Mouse (Mus musculus): ENCODE measurements around the gene Slc25a10. TPM values are rescaled to one million over a fixed set of nuclear protein-coding genes. Genes with fewer than 3 reads are reported as not detected.

Gene Slc25a10
- polyA plus RNA-seq, 1 experiment, result not detected

DNA sequence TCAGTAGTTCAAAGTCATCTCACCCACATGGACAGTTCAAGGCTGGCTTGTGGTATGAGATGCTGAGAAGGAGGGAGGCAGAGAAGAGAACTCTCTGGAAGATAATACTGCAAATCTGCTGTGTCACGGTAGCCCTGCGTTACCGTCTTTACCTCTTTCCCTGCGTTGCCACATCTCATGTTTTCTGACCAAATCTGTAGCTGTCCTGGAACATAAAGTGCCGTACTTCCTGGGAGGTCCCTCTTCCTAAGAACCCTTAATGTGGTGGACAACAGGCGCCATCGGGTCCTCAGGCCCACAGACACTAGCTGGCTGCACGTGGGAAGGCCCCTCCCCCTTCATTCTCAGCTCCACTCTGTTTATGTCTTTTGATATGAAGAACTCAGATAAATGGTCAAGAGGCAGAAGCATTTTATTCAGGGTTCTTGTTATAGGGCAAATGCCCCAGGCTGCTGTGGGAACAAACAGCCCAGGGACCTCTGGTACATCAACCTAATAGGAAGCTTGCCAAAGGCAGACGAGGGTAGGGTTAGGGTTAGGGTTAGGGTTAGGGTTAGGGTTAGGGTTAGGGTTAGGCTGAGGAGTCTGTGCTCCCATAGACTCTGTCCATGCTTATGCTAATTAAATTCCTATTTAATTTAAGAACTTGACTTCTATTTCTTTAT lies 36.2 kb downstream of the Slc25a10 start:
- TF ChIP-seq CTCF (IDR thresholded peaks at IDR 0.05; ENCODE audit: insufficient read depth, low read depth, low read length) (no peak), POLR2A (IDR thresholded peaks at IDR 0.05; ENCODE audit: insufficient read depth, low read depth, low read length) (no peak)
- Histone ChIP-seq H3K4me3 (ENCODE audit: insufficient read depth, low read depth, low read length) (no peak overlapping the region), H3K27ac (ENCODE audit: insufficient read depth, low read depth, low read length) (no peak overlapping the region), H3K4me1 (ENCODE audit: control insufficient read depth, insufficient read depth, low read length) (peaks cover 9% of the 10 kb centered on the region)
- WGBS, result 77% methylated on average over 9 of the region's 9 CpGs

DNA sequence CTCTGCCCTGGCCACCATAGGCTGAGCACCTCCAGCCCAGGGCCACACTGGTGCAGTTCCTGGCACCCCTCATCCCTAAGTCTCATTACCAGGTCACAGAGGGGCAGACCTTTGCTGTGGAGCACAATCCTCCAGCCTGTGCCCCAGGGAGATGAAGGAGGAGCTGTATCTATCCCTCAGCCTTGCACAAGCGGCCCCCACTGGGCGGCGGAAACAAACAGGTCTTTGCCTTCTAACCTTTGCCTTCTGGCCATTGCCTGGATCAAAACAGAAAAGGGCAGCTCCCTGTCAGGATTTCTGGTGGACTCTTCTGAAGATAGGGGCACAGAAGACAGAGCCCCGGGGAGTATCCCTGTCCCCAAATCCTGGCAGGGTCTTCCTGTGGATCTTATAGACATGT lies 37.3 kb downstream of the Slc25a10 start:
- 54% methylated on average over 4 of the region's 4 CpGs for WGBS
- H3K4me1 ChIP-seq (ENCODE audit: control insufficient read depth, insufficient read depth, low read length), result peaks cover 9% of the 10 kb centered on the region
- H3K4me3 ChIP-seq (ENCODE audit: insufficient read depth, low read depth, low read length), result no peak overlapping the region
- no peak for TF ChIP-seq POLR2A (IDR thresholded peaks at IDR 0.05; ENCODE audit: insufficient read depth, low read depth, low read length)
- no peak for TF ChIP-seq CTCF (IDR thresholded peaks at IDR 0.05; ENCODE audit: insufficient read depth, low read depth, low read length)
- no peak overlapping the region for H3K27ac ChIP-seq (ENCODE audit: insufficient read depth, low read depth, low read length)

DNA sequence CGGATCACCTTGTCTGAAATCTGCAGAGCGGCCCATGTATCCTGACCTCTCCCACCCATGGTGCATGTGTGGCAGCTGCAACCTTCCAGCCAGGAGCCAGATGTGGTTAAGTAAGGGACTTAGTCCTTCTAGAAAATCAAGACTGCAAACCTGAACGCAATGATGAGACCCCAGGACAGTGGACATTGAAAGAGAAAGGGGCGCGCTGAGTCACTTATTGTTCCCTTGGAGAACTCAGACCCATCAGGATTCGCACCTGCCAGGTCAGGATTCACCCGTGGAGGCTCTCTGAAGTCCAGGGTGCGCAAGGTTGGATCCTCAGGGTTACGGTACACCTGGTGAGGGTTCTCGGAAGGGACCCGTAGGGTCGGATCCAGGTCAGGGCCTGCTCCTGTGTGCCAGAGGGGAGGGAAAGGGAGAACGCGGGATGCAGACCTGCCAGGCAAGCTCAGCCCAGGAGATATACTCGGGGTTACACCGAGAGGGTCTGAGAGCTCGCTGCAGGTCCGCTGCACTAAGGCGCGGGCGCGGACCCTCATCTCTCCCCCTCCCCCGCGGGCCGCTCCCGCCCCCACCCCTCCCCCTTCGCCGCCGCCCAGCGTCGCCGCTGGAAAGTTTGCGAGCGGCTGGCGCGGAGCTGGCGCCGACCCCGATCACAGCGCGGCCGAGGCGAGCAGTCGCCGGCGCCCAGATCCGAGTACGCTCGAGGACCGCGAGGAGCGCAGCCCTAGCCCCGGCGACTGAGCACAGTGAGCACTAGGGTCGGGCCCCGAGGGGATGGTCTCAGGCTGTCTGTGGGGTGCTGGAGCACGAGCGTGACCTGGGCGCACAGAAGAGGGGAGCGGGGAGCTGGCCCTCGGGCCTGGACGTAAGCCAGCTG lies 38.7 kb downstream of the Slc25a10 start, which contains the start of gene Gcgr:
Gcgr (plus strand) TSS at position 615 of the 880 bp plus-strand sequence.
- 10% methylated on average over 62 of the region's 62 CpGs for WGBS
- Histone ChIP-seq H3K4me3 (ENCODE audit: insufficient read depth, low read depth, low read length) (no peak within 1 kb of the TSS), H3K27ac (ENCODE audit: insufficient read depth, low read depth, low read length) (no peak within 1 kb of the TSS), H3K4me1 (ENCODE audit: control insufficient read depth, insufficient read depth, low read length) (peaks cover 9% of the 10 kb centered on the region)
- no peak for TF ChIP-seq CTCF (IDR thresholded peaks at IDR 0.05; ENCODE audit: insufficient read depth, low read depth, low read length)
- TF ChIP-seq POLR2A (IDR thresholded peaks at IDR 0.05; ENCODE audit: insufficient read depth, low read depth, low read length), result no peak

DNA sequence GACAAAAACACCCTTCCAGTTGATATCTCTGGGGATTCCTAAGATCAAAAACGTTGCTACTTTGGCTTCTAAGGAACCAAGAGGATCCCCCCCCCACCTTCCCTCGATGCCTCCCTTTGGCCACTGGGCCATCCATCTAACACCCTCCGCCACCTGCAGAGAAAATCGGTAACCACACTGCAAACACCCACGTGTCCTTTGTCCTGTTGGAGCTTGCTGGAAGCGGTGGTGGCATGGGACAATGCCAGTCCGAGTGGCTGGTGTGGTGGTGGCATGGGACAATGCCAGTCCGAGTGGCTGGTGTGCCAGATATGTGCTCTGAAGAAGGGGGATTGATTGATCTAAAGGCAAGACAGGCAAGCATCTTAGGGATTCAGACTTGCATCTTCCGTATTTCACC lies 40.0 kb downstream of the Slc25a10 start:
- WGBS, result 22% methylated on average over 9 of the region's 9 CpGs

DNA sequence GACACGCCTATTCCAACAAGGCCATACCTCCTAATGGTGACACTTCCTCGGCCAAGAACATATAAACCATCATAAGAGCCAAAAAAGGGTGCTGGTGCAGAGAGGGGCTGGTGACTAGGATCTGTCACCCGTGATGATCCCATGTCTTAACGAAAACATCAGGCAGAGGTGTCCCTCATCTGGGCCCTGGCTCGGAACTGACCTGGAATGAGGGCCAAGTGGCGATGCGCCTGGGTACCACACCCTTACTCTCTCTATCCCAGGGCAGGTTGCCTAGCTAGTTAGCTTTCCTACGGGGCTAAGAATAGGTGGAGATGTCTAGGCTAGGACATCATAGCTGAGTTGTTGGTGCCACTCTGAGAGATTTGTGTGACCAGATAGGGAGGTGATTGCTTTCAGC lies 42.5 kb downstream of the Slc25a10 start:
- Histone ChIP-seq H3K27ac (ENCODE audit: insufficient read depth, low read depth, low read length) (no peak overlapping the region), H3K4me3 (ENCODE audit: insufficient read depth, low read depth, low read length) (no peak overlapping the region), H3K4me1 (ENCODE audit: control insufficient read depth, insufficient read depth, low read length) (peaks cover 17% of the 10 kb centered on the region)
- WGBS, result 87% methylated on average over 8 of the region's 8 CpGs
- TF ChIP-seq POLR2A (IDR thresholded peaks at IDR 0.05; ENCODE audit: insufficient read depth, low read depth, low read length) (no peak), CTCF (IDR thresholded peaks at IDR 0.05; ENCODE audit: insufficient read depth, low read depth, low read length) (no peak)

More for the DNA sequence above, 40.0 kb downstream of the Slc25a10 start:
- TF ChIP-seq CTCF (IDR thresholded peaks at IDR 0.05; ENCODE audit: insufficient read depth, low read depth, low read length) (no peak), POLR2A (IDR thresholded peaks at IDR 0.05; ENCODE audit: insufficient read depth, low read depth, low read length) (no peak)
- H3K27ac ChIP-seq (ENCODE audit: insufficient read depth, low read depth, low read length), result no peak overlapping the region
- no peak overlapping the region for H3K4me3 ChIP-seq (ENCODE audit: insufficient read depth, low read depth, low read length)
- H3K4me1 ChIP-seq (ENCODE audit: control insufficient read depth, insufficient read depth, low read length), result peaks cover 9% of the 10 kb centered on the region

DNA sequence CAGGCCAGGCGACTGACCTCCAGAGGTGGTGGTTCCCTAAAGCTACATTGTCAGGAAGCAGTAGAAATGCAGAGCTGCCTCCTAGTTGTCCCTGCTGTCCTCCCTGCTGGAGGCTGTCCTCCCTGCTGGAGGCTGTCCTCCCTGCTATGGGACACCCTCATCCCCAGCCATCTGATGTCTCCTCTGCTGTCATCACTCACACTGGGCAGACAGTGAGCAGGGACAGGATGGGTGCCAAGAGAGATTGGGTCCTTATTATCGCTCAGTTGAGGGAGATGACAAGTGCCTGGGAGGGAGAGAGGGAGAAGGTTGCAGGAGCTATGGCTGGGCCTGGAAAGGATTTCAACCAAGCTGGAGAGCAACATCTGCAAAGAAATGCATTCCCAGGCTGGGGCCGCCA lies 43.5 kb downstream of the Slc25a10 start:
- Histone ChIP-seq H3K27ac (ENCODE audit: insufficient read depth, low read depth, low read length) (no peak overlapping the region), H3K4me3 (ENCODE audit: insufficient read depth, low read depth, low read length) (no peak overlapping the region), H3K4me1 (ENCODE audit: control insufficient read depth, insufficient read depth, low read length) (peaks cover 25% of the 10 kb centered on the region)
- TF ChIP-seq POLR2A (IDR thresholded peaks at IDR 0.05; ENCODE audit: insufficient read depth, low read depth, low read length) (no peak), CTCF (IDR thresholded peaks at IDR 0.05; ENCODE audit: insufficient read depth, low read depth, low read length) (no peak)
- WGBS, result 76% methylated on average over 3 of the region's 3 CpGs

DNA sequence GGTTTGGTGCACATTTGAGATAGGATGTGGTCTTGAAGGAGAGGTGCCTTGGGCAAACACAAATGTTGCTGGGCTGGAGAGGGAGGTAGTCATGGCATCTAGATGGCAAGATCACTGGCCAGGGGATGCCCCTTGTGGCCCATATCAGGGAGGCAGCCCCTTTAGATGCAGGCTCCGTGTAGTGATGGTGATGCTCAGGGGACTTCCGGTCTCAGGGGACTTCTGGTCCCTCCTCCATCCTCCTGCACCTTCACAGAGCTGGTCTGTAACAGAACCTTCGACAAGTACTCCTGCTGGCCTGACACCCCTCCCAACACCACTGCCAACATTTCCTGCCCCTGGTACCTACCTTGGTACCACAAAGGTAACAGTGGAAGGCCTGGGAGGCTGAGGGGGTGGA lies 44.2 kb downstream of the Slc25a10 start:
- Histone ChIP-seq H3K4me3 (ENCODE audit: insufficient read depth, low read depth, low read length) (no peak overlapping the region), H3K27ac (ENCODE audit: insufficient read depth, low read depth, low read length) (no peak overlapping the region), H3K4me1 (ENCODE audit: control insufficient read depth, insufficient read depth, low read length) (peaks cover 22% of the 10 kb centered on the region)
- 71% methylated on average over 3 of the region's 3 CpGs for WGBS
- no peak for TF ChIP-seq POLR2A (IDR thresholded peaks at IDR 0.05; ENCODE audit: insufficient read depth, low read depth, low read length)
- no peak for TF ChIP-seq CTCF (IDR thresholded peaks at IDR 0.05; ENCODE audit: insufficient read depth, low read depth, low read length)

DNA sequence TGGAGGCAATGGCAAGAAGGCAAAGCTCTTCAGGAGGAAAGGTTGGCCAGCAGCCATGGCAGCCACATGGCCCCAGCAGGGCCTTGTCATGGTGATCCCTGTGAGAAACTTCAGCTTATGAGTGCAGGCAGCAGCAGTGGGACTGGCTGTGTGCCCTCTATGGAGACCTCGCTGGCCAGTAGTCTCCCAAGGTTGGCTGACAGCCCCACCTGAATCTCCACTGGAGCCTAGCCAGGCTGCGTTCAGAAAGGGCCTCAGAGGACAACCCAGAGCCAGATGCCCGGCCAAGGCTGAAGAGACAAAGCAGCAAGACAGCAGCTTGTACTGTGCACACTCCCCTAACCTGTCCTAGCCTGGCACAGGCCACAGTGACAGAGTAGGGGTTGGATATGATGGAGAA lies 46.8 kb downstream of the Slc25a10 start:
- no peak for TF ChIP-seq CTCF (IDR thresholded peaks at IDR 0.05; ENCODE audit: insufficient read depth, low read depth, low read length)
- TF ChIP-seq POLR2A (IDR thresholded peaks at IDR 0.05; ENCODE audit: insufficient read depth, low read depth, low read length), result no peak
- Histone ChIP-seq H3K4me1 (ENCODE audit: control insufficient read depth, insufficient read depth, low read length) (peaks cover 16% of the 10 kb centered on the region), H3K4me3 (ENCODE audit: insufficient read depth, low read depth, low read length) (no peak overlapping the region), H3K27ac (ENCODE audit: insufficient read depth, low read depth, low read length) (no peak overlapping the region)
- 26% methylated on average over 3 of the region's 3 CpGs for WGBS

DNA sequence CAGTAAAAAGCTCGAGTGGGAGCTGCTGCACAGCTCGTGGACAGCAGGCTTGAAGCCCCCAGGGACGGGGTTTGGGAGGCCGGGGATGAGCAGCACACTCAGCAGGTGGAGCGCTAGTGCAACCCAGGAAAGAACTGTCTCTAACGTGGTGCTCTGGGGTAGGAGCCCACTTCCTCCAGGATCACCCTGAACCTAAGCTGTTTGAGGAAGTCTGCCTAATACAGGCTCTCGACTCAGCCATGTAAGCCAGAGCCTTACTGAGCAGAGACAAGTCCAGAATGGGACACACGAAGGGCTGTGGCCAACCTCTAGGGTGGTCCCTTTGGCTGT lies 47.3 kb downstream of the Slc25a10 start:
- peaks cover 16% of the 10 kb centered on the region for H3K4me1 ChIP-seq (ENCODE audit: control insufficient read depth, insufficient read depth, low read length)
- no peak overlapping the region for H3K4me3 ChIP-seq (ENCODE audit: insufficient read depth, low read depth, low read length)
- H3K27ac ChIP-seq (ENCODE audit: insufficient read depth, low read depth, low read length), result no peak overlapping the region
- 54% methylated on average over 8 of the region's 8 CpGs for WGBS
- TF ChIP-seq POLR2A (IDR thresholded peaks at IDR 0.05; ENCODE audit: insufficient read depth, low read depth, low read length) (no peak), CTCF (IDR thresholded peaks at IDR 0.05; ENCODE audit: insufficient read depth, low read depth, low read length) (no peak)
